Mouse (Mus musculus) inflammation-experienced regulatory T-cells, adult 6 months (primary cell): ENCODE results near the gene Auts2. TPM values are rescaled to one million over a fixed set of nuclear protein-coding genes. Genes with fewer than 3 reads are reported as not detected.

ENCODE experiments used
- ATAC-seq: one replicate; pipeline ENCODE4 v1.8.0; 2017
- polyA plus RNA-seq, 3 experiments: library from polyadenylated mRNA; unstranded; fragments of 100-300 nt; shearing (Covaris generic); gene quantifications; one replicate each; pipeline ENCODE4 v1.2.1; 2017

Gene Auts2
- polyA plus RNA-seq, 3 experiments from 2014 or later: not detected

DNA sequence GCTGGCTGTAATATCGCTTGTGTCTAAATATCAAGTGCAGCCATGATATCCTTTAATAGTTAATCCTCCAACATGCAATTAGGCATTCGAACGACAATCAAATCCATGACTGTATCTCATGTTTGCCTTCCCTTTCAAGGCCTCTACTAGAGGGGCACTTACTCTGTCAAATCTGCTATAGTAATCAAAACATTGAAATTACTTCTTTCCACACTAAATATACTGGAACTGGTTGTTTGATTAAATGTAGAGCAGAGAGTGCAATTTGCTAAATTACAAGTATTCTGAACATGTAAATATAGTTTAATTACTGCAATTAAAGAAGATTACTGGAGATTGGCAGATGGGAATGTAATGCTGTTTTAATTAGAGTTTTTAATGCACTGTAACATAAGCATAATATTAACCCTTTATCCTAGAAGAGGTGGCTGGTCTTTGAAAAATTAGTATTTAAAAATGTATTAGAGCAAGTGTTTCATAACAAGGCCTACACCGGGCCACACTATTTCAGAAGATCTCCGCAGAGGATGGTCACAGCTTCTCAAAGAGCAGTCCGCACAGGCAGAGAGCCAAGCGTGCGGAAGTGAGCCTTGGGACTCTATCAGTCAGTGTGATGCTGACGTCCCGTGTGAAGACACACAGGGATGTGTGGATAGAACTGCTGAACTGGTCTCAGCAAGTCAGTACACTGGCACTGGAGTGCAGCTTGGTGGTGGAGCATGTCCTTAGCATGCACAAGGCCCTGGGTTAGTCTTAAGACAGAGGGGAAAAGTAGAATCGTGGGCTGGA is 673.2 kb downstream of the Auts2 start:
- ATAC-seq: no peak

- ATAC-seq: no peak
Observed at GRCm38 (mm10) chr5:131865200-131865599, 677.9 kb downstream of the Auts2 start.

GRCm38 (mm10) chr5:131857976-131858375 is 685.2 kb downstream of the Auts2 start:
- no peak for ATAC-seq

- no peak for ATAC-seq
Observed at GRCm38 (mm10) chr5:131855358-131855757, 687.8 kb downstream of the Auts2 start.

DNA sequence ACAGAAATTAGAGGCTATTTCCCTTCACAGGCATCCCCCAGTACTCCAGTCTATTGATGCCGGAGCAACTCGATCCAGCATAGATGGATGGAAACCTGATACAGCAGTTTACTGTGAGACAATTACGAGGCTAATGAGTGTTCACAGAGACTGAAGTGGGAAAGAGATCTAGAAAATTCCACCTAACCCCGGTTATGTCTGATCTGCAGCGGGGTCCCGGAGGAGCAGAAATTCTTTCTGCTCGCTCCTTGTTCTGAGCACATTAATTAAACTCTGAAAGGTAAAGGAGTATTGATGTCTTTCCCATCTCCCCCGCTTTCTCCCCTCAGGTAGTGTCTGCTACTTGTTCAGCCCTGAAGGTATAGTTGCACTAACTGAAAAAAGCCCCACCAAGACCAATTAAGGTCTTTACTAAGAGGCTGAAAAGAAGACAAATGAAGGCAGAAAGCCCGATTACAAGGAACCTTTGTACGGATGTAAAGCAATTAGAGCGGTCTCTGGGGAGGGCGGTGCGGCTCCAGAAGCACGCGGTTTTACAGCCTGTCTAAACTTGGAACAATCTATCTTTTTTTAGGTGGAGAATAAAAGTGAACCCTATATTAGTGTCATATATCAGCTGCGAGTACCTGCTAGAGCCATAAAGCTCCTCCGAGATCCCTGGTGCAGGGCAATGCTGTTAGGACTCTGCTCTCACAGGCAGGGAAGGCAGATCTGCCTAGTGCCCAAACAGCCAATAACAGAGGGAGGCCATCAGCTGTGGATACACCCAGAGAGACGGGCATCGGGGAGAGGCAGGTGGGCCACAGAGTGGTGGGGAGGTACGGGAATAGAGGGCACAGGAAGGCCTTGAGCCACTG is 691.3 kb downstream of the Auts2 start:
- ATAC-seq: no peak

DNA sequence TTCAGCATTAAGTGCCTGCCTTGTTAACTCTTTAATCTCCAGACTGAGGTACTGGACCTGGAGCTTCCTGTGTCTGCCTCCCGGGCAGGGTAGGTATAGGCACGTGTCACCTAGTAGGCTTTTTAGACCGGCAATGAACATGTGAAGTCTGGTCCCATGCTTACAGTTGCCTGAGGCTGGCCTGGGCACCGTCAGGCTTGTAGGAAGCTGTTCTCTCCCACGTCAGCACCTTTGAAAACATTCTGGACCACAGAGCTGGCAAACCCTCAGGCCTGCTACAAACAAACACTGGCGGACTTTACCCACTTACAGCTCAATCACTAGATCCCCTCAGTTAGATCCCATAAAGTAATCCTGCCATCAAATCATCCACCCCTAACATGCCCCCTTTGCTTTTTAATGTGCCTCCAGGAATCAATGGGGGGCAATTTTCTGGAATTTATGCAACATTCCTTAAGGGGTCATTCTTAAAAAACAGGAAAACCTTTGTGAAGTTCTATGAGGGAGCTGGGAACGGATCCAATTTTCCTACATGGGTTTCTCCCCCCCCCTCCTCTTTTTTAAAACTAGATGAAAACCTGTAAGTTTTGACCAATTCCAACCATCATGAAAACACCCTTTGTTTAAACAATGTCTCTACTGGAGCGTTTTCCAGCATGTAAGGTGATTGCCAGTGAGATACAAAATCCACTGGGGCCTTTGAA is 692.4 kb downstream of the Auts2 start:
- ATAC-seq: no peak

- no peak for ATAC-seq
Observed at GRCm38 (mm10) chr5:131849644-131850043, 693.5 kb downstream of the Auts2 start.

GRCm38 (mm10) chr5:131844519-131844800 is 698.7 kb downstream of the Auts2 start:
- no peak for ATAC-seq

GRCm38 (mm10) chr5:131843766-131844518 is 699.2 kb downstream of the Auts2 start:
- no peak for ATAC-seq

DNA sequence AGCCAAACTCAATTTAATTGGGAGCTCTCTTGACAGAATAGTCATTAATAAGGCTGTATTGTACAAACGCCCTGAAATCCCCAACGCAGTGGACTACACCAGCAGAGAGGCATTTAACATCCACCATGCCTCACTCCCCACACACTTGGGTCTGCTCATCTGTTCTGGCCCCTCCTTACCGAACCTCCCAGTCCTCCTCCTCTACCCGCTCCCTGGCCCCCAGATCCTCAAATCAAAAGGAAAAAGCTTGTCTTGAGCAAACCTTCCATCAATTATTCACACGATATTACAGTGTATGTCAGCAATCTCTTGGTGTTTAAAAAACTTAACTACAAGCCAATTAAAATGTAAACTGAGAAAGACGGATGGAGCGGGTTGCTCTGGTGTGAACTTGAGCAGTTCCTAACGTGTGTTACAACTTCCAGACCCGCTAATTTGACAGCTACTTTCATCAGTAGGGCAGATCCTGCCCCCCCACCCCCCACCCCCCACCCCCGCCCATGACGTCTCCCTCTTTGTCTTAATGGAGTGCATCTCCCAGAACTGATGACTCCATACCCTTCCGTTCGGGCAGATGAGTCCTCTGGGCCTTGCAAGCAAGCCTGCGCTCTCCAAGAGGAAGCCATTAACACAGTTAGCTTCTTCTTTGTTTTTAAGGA is 703.4 kb downstream of the Auts2 start:
- ATAC-seq: no peak

- ATAC-seq: no peak
Observed at GRCm38 (mm10) chr5:131839023-131839422, 704.1 kb downstream of the Auts2 start.

DNA sequence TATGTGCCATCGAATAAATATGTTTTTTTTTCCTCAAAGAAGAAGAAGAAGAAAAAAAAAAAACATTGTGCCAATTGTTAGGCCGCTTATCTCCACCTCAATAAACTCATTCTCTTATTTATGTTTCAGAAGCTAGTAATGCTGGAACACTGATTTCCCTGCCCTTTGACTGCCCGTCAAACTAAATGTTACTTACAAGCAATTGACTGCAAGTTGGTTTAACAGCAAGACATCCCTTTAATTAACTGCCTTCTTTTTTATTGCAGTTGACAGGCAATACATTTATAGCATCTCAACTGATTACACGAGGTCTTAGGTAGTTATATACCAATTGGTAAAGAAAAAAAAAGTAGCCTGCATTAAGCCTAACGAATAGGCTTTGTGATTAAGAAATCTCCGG is 705.1 kb downstream of the Auts2 start:
- no peak for ATAC-seq

GRCm38 (mm10) chr5:131836014-131836735 is 707.0 kb downstream of the Auts2 start:
- ATAC-seq: no peak

DNA sequence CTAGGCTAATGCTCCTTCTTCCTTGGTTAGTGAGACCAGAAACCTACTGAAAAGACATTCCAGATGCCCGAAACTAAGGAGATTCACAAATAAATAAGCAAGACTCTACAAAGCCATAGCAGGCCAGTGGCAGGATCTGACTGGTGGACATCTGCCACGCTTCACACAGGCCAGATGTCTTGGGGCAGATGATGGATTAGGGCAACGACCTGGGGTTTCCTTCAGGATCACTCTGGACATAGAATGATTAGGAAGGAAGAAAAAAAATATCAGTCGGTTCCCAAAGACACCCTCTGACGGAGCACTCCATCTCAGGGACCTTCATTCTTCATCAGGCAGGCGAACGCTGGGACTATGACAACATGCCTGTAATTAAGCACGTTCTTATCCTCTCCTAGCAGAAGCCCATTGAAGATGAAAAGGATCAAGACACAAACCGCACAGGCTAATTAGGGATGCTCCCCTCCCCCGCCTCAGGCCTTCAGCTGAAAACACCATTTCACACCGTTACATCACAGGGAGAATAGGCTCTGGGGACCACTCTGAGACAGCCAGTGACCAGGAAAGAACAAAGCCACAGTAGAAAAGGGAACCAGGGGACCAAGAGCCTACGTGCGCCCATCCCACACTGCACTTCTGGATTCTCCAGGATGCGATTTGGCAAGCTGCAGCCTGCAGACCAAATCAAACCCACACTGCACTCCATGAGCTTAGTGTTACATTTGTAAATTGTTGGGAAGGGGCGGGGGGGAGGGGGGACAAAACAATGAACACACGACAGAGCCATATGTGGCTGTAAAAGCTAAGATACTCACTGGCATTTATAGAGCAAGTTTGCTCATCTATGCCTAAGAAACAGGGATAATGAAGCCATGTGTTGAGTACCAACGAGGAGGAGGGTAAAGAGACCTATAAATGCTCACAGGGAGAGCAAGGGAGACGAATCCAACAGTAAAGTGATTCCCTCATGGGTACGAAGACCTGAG is 710.0 kb downstream of the Auts2 start:
- no peak for ATAC-seq

GRCm38 (mm10) chr5:131830111-131830510 is 713.0 kb downstream of the Auts2 start:
- no peak for ATAC-seq

- ATAC-seq: no peak
Observed at GRCm38 (mm10) chr5:131829248-131829647, 713.9 kb downstream of the Auts2 start.

DNA sequence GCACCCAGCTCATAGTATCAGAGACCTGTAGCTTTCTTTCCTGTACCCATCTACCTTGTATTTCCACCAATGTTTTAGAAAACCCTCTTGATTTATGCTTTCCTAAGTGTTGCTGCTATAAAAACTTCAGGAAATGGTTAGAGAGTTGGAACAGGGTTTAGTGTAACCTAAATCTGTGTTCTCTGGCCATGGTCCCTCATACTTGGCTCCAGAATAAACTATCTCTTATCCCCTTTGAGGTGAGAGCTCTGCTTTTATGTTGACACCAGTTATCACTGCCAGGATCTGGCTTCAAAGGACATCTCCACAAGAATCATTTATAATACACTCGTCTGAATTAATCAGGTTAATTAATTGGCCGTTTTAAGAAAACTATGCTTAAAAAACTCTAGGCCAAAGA is 714.5 kb downstream of the Auts2 start:
- no peak for ATAC-seq

GRCm38 (mm10) chr5:131826362-131827261 is 716.5 kb downstream of the Auts2 start:
- ATAC-seq: no peak

- ATAC-seq: no peak
Observed at GRCm38 (mm10) chr5:131825421-131825820, 717.7 kb downstream of the Auts2 start.
